Comparison of ENCODE assay signal across 31 mouse cellular contexts in genomic region chr10:24912576-24912975, GRCm38 (mm10). TPM values are rescaled to one million over a fixed set of nuclear protein-coding genes. Genes with fewer than 3 reads are reported as not detected.
"Had no signal": no experiment of that assay in that cellular context is flagged by ENCODE, and none has a peak within 500 bp of the region (broad histone marks: within the 10 kb centered on the region; RNA-seq: fewer than 3 reads in every experiment).

No protein-coding gene starts in this region.

- H3K27ac ChIP-seq: embryonic facial prominence, embryonic 10.5 days; embryonic facial prominence, embryonic 12.5 days; embryonic facial prominence, embryonic 13.5 days; embryonic facial prominence, embryonic 15.5 days; forebrain, embryonic 10.5 days; forebrain, embryonic 12.5 days; forebrain, embryonic 13.5 days; forebrain, embryonic 15.5 days; gastrocnemius, adult 2 months had no signal

- H3K4me3 ChIP-seq: embryonic facial prominence, embryonic 10.5 days; embryonic facial prominence, embryonic 12.5 days; embryonic facial prominence, embryonic 13.5 days; embryonic facial prominence, embryonic 15.5 days; erythroblast, embryonic 14.5 days; forebrain, embryonic 10.5 days; forebrain, embryonic 12.5 days; forebrain, embryonic 13.5 days; forebrain, embryonic 15.5 days; gastrocnemius, adult 2 months had no signal

- H3K9me3 ChIP-seq: embryonic facial prominence, embryonic 10.5 days; embryonic facial prominence, embryonic 12.5 days; embryonic facial prominence, embryonic 13.5 days; embryonic facial prominence, embryonic 15.5 days; forebrain, embryonic 10.5 days; forebrain, embryonic 12.5 days; forebrain, embryonic 13.5 days; forebrain, embryonic 15.5 days had no signal

- H3K27me3 ChIP-seq: embryonic facial prominence, embryonic 12.5 days; embryonic facial prominence, embryonic 13.5 days; embryonic facial prominence, embryonic 15.5 days; forebrain, embryonic 12.5 days; forebrain, embryonic 13.5 days; forebrain, embryonic 15.5 days had no signal

- DNase-seq: cerebellum, adult 18-20 months; cerebellum, adult 2 months; cerebellum, adult 8-10 months; cerebellum, adult 9-10 months; cerebellum, adult 9-11 months; cerebellum, postnatal 10 days; cerebellum, postnatal 14 days; cerebellum, postnatal 25 days; cerebellum, postnatal 36 days; embryo, embryonic 11 days; forebrain, postnatal 0 days; gastrocnemius, adult 2 months; gastrocnemius, postnatal 10 days; gastrocnemius, postnatal 14 days; gastrocnemius, postnatal 25 days; gastrocnemius, postnatal 36 days; heart, adult 18-20 months had no signal

- ATAC-seq: forebrain, embryonic 13.5 days; forebrain, embryonic 14.5 days; forebrain, embryonic 15.5 days; forebrain, embryonic 16.5 days; forebrain, postnatal 0 days had no signal

- H3K4me1 ChIP-seq: embryonic facial prominence, embryonic 10.5 days; embryonic facial prominence, embryonic 12.5 days; embryonic facial prominence, embryonic 13.5 days; embryonic facial prominence, embryonic 15.5 days; forebrain, embryonic 10.5 days; forebrain, embryonic 12.5 days; forebrain, embryonic 13.5 days; forebrain, embryonic 15.5 days had no signal

- H3K4me2 ChIP-seq: embryonic facial prominence, embryonic 12.5 days; embryonic facial prominence, embryonic 13.5 days; embryonic facial prominence, embryonic 15.5 days; forebrain, embryonic 12.5 days; forebrain, embryonic 13.5 days; forebrain, embryonic 15.5 days had no signal

- H3K9ac ChIP-seq: embryonic facial prominence, embryonic 12.5 days; embryonic facial prominence, embryonic 13.5 days; embryonic facial prominence, embryonic 15.5 days; forebrain, embryonic 12.5 days; forebrain, embryonic 13.5 days; forebrain, embryonic 15.5 days; forebrain, postnatal 0 days had no signal

RNA-seq across cellular contexts. Expression of gene Arg1, which starts 14.7 kb away (rescaled TPM):
- total RNA-seq: common myeloid progenitor, adult 5-6 weeks; gastrocnemius, adult 18-20 months; gastrocnemius, adult 2 months; gastrocnemius, postnatal 36 days; granulocyte monocyte progenitor cell, adult 5-6 weeks; heart, adult 18-20 months had no signal
- polyA plus RNA-seq: erythroblast, embryonic 14.5 days had no signal
